Mouse (Mus musculus) retina, embryonic 14.5 days (tissue): ENCODE measurements around the gene Glud1.

ENCODE experiments used
- DNase-seq: peaks from one replicate; pipeline ENCODE4 v3.0.0-alpha.2; 2015; ENCODE audit warnings: low spot score

Glud1 gene

DNA sequence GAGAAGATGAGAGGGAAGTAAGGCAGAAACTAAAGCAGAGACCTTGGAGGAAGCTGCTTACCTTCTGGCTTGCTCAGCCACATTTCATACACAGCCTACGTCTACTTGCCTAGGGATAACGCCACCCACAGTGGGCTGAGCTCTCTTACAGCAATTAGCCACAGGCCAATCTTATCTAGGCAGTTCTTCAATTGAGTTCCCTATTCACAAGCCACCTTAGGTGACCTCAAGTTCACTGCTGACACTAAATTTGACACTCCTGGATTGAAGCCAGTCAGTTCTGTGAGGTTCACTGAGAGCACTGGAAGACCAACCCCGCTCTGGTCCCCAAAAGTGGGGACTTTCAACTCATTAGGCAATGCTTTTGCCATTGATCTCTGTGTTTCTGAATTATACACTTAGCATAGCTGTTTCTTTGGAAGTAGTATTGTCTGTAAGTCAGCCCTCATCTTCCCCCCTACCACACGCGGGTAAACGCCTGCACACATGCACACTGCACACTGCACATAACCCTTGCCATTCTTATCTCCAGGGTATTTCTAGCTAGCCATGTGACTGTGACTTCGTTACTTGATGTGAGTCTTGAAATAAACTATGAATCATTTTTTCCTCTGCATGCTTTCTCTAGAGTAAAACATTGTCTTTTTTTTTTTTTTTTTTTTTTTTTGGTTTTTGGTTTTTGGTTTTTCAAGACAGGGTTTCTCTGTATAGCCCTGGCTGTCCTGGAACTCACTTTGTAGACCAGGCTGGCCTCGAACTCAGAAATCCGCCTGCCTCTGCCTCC, 72.6 kb downstream of the Glud1 start:
- DNase-seq = no peak

GRCm38 (mm10) chr14:34393295-34393694, 82.8 kb downstream of the Glud1 start:
- no peak for DNase-seq
